Mouse (Mus musculus): Measurements from ENCODE around the gene Usp36. TPM values are rescaled to one million over a fixed set of nuclear protein-coding genes. Genes with fewer than 3 reads are reported as not detected.

Usp36 gene
- polyA plus RNA-seq, 2 experiments = 17.7 to 24.3 TPM

DNA sequence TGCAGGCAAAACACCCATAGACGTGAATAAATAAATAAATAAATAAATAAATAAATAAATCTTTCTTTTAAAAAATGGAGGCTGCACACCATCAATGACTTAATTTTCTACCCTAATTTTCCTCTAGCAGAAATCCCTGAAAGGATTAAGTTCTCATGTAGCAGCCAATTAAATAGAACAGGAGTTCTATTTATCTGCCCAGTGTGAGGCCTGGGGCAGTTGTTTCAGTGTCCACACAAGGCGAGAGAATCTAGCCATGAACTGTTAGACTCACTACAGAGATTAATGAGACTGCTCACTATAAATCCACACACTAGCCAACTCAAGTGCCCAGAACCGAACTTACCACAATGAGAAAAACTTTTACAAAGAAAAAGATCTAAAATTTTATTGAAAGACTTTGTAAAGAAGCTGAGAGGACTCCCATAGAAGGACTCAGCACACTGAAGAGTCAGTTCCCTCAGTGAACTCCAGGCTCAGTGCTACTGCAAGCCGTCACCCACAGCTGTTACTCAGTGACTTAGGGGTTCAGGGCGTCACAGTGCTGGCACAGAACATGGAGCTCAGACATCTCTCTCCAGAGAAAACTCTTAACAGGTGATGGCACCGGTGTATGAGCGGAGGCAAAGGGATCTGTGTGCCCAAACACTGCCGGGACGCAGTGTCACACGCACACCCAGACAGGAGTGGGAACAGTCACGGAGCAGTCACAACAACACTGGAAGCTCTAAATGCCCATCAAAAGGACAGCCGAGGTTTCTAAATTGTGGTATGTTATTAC, 64.8 kb downstream of the Usp36 start:
- WGBS = 58% methylated on average over 12 of the region's 12 CpGs
- no peak for ATAC-seq (ENCODE audit: low FRiP score, low read depth)
- TF ChIP-seq POLR2A (IDR thresholded peaks at IDR 0.05; ENCODE audit: borderline replicate concordance, extremely low read depth, insufficient read depth, insufficient read length) = no peak
- H3K4me1 ChIP-seq (ENCODE audit: control insufficient read depth, insufficient read depth, low read length) = peaks cover 6% of the 10 kb centered on the region; the same call in 1 of the 2 replicates
- no peak overlapping the region for H3K9ac ChIP-seq (ENCODE audit: low read depth, low read length, severe bottlenecking)
- H3K36me3 ChIP-seq (ENCODE audit: control insufficient read depth, insufficient read depth, low read length) = no peaks in the 10 kb centered on the region
- 0 out of 2 replicates have a peak overlapping the region, but pooled peaks have one; percentile 26 for H3K27ac ChIP-seq (replicated peaks; ENCODE audit: low read depth, low read length)
- no peak overlapping the region for H3K4me2 ChIP-seq (replicated peaks; ENCODE audit: low read depth, low read length, severe bottlenecking)
- no peak for DNase-seq (ENCODE audit: low spot score)
- H3K9me3 ChIP-seq (ENCODE audit: control insufficient read depth, low read length) = no peaks in the 10 kb centered on the region
- no peaks in the 10 kb centered on the region for H3K27me3 ChIP-seq (ENCODE audit: control insufficient read depth, insufficient read depth, low read length)
- no peak overlapping the region for H3K4me3 ChIP-seq (replicated peaks; ENCODE audit: low read length)

DNA sequence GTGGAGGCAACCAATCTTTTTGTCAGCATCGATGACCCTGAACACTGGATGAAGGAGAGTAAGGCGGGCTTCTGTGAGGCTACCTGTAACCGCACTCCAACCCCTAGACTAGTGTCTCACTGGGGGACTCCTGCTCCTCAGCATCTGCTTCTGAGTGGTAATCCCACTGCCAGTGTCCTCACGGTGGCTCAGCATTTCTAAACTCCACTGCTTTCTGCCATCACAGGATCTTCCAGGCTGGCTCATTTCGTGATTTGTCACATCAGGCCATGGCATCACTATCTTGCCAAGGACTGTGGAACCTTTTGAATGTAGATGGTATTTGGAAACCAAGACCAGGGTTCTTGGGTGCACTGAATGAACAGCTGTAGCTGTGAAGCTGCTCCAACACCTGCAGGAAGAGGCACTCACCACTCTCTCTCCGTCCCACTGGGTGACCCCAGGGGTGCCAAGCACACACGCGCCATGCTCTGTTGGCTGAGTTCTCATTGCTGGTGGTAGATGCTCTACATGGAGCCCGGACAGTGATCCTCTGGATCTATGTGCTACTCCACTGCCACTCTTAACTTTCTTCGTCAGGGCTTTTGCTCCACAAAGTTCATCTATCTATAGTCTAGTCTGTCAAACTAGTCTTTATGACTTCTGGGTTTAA, 66.5 kb downstream of the Usp36 start:
- Histone ChIP-seq H3K9ac (ENCODE audit: low read depth, low read length, severe bottlenecking) (no peak overlapping the region), H3K27me3 (ENCODE audit: control insufficient read depth, insufficient read depth, low read length) (no peaks in the 10 kb centered on the region), H3K36me3 (ENCODE audit: control insufficient read depth, insufficient read depth, low read length) (no peaks in the 10 kb centered on the region), H3K9me3 (ENCODE audit: control insufficient read depth, low read length) (no peaks in the 10 kb centered on the region), H3K4me3 (replicated peaks; ENCODE audit: low read length) (no peak overlapping the region), H3K4me2 (replicated peaks; ENCODE audit: low read depth, low read length, severe bottlenecking) (no peak overlapping the region), H3K27ac (replicated peaks; ENCODE audit: low read depth, low read length) (no peak overlapping the region), H3K4me1 (ENCODE audit: control insufficient read depth, insufficient read depth, low read length) (peaks cover 2% of the 10 kb centered on the region; the same call in 1 of the 2 replicates)
- ATAC-seq (ENCODE audit: low FRiP score, low read depth) (no peak), DNase-seq (ENCODE audit: low spot score) (no peak)
- TF ChIP-seq POLR2A (IDR thresholded peaks at IDR 0.05; ENCODE audit: borderline replicate concordance, extremely low read depth, insufficient read depth, insufficient read length) = no peak
- WGBS = 80% methylated on average over 10 of the region's 10 CpGs

DNA sequence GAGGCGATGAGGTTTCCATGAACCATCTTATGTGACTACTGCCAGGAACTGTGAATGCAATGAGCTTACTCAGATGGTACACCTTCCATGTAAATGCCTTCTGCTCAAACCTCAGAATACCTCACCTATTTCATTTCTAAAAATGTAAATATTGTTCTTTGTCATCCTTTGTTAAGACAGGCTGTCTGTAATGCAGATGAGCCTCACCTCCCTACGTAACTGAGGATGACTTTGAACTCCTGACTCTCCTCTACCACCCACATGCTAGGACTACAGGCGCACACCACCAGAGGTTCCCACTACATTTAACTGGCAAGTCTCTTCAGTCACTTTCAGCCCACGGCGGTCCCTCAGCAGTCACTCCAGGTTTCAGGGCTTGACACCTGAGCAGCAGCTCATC, 67.1 kb downstream of the Usp36 start:
- no peak for ATAC-seq (ENCODE audit: low FRiP score, low read depth)
- H3K4me2 ChIP-seq (replicated peaks; ENCODE audit: low read depth, low read length, severe bottlenecking) = no peak overlapping the region
- H3K27ac ChIP-seq (replicated peaks; ENCODE audit: low read depth, low read length) = no peak overlapping the region
- no peak for DNase-seq (ENCODE audit: low spot score)
- H3K4me1 ChIP-seq (ENCODE audit: control insufficient read depth, insufficient read depth, low read length) = peaks cover 2% of the 10 kb centered on the region; the same call in 1 of the 2 replicates
- H3K27me3 ChIP-seq (ENCODE audit: control insufficient read depth, insufficient read depth, low read length) = no peaks in the 10 kb centered on the region
- TF ChIP-seq POLR2A (IDR thresholded peaks at IDR 0.05; ENCODE audit: borderline replicate concordance, extremely low read depth, insufficient read depth, insufficient read length) = no peak
- H3K9me3 ChIP-seq (ENCODE audit: control insufficient read depth, low read length) = no peaks in the 10 kb centered on the region
- no peak overlapping the region for H3K4me3 ChIP-seq (replicated peaks; ENCODE audit: low read length)
- WGBS = 92% methylated on average over 5 of the region's 5 CpGs
- H3K36me3 ChIP-seq (ENCODE audit: control insufficient read depth, insufficient read depth, low read length) = no peaks in the 10 kb centered on the region
- H3K9ac ChIP-seq (ENCODE audit: low read depth, low read length, severe bottlenecking) = no peak overlapping the region

DNA sequence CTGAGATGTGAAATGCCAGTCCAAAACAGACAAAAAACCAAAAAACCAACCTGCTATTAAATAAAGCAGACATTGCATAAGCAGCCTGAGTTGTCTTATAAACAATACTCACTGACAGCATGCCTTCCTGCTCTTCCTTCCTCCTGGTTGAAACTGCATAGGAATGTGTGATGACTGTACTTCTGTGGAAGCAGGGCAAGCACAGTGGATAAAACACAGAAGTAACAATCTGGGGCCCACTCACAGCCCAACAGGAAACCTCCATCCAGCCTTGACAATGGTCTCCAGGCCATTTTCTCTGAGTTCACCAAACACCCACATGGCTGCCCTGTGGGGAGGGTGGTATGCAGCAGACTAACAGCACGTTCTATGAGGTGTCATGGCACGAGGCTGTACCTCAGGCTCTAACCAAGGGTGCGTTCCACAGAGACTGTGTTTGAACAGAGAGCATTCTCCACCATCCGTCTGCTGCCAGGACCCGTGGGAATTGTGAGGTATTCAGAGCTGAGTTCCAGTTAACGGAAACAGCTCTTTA, 67.6 kb downstream of the Usp36 start:
- no peak for ATAC-seq (ENCODE audit: low FRiP score, low read depth)
- H3K4me2 ChIP-seq (replicated peaks; ENCODE audit: low read depth, low read length, severe bottlenecking) = no peak overlapping the region
- no peak overlapping the region for H3K9ac ChIP-seq (ENCODE audit: low read depth, low read length, severe bottlenecking)
- no peaks in the 10 kb centered on the region for H3K27me3 ChIP-seq (ENCODE audit: control insufficient read depth, insufficient read depth, low read length)
- no peak for TF ChIP-seq POLR2A (IDR thresholded peaks at IDR 0.05; ENCODE audit: borderline replicate concordance, extremely low read depth, insufficient read depth, insufficient read length)
- H3K36me3 ChIP-seq (ENCODE audit: control insufficient read depth, insufficient read depth, low read length) = no peaks in the 10 kb centered on the region
- WGBS = 62% methylated on average over 6 of the region's 6 CpGs
- peaks cover 2% of the 10 kb centered on the region; the same call in 1 of the 2 replicates for H3K4me1 ChIP-seq (ENCODE audit: control insufficient read depth, insufficient read depth, low read length)
- no peak overlapping the region for H3K27ac ChIP-seq (replicated peaks; ENCODE audit: low read depth, low read length)
- H3K4me3 ChIP-seq (replicated peaks; ENCODE audit: low read length) = no peak overlapping the region
- no peak for DNase-seq (ENCODE audit: low spot score)
- no peaks in the 10 kb centered on the region for H3K9me3 ChIP-seq (ENCODE audit: control insufficient read depth, low read length)

DNA sequence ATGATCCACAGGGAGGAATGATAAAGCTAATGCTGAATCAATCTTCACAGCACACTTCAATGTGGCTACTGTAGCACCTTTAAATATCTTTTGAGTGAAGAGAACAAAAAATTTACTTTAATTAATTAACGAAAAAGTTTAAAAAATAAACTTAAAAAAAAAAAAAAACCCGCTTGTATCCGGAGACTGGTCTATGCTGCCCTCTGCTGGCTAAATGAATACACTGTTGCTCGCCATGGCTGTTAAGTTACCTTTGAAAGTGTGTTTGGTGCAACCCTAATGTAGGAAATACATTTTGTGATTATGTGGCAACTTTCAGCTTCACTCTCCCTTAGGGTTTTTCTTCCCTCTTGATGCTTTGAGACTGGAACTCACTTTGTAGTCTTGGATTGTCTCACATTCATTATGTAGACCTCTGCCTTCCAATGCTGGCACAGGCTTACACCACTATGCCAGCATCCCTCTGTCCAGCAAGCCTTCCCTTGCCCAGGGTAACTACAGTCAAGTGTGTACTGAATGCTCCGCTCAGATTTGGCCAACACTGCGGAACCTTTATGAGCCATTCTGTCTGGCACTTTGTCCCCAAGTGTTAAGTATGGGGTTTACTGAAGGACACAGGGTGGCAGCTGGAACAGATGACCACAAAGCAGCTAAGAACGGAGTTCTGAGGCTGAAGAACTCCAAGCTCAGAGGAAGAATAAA, 69.3 kb downstream of the Usp36 start:
- no peak for TF ChIP-seq POLR2A (IDR thresholded peaks at IDR 0.05; ENCODE audit: borderline replicate concordance, extremely low read depth, insufficient read depth, insufficient read length)
- Histone ChIP-seq H3K27ac (replicated peaks; ENCODE audit: low read depth, low read length) (no peak overlapping the region), H3K4me2 (replicated peaks; ENCODE audit: low read depth, low read length, severe bottlenecking) (no peak overlapping the region), H3K9me3 (ENCODE audit: control insufficient read depth, low read length) (no peaks in the 10 kb centered on the region), H3K9ac (ENCODE audit: low read depth, low read length, severe bottlenecking) (no peak overlapping the region), H3K4me3 (replicated peaks; ENCODE audit: low read length) (no peak overlapping the region), H3K4me1 (ENCODE audit: control insufficient read depth, insufficient read depth, low read length) (no peaks in the 10 kb centered on the region), H3K27me3 (ENCODE audit: control insufficient read depth, insufficient read depth, low read length) (no peaks in the 10 kb centered on the region), H3K36me3 (ENCODE audit: control insufficient read depth, insufficient read depth, low read length) (no peaks in the 10 kb centered on the region)
- DNase-seq (ENCODE audit: low spot score) = peak; percentile 32
- 21% methylated on average over 7 of the region's 7 CpGs for WGBS
- no peak for ATAC-seq (ENCODE audit: low FRiP score, low read depth)
